Mouse (Mus musculus): Measurements from ENCODE around the gene Gtf2h1. TPM values are rescaled to one million over a fixed set of nuclear protein-coding genes. Genes with fewer than 3 reads are reported as not detected.

Gtf2h1 gene
- polyA plus RNA-seq, 1 experiment from 2014 or later, result 72.8 TPM

DNA sequence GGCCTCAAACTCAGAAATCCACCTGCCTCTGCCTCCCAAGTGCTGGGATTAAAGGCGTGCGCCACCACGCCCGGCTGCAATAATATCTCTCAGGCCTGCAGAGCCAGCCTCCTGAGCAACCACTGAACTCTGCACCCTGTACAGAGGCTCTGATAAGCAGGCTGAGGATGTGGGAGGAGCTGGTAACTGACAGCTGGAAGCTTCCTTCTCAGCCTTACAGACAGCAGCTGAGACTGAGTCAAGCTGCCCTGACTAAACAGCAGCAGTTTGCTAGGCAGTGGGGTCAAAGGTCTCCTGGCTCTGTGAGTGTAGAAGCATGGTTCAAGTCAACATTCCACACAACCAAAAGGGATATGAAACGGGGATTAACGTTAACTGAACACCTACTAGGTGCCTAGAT is 37.4 kb downstream of the Gtf2h1 start:
- no peaks in the 10 kb centered on the region for H3K9me3 ChIP-seq
- peak overlapping the region; percentile 81 for H3K27ac ChIP-seq
- H3K4me3 ChIP-seq (replicated peaks), result no peak overlapping the region
- no peak overlapping the region for H3K4me2 ChIP-seq (replicated peaks)
- H3K9ac ChIP-seq, result no peak overlapping the region
- peaks cover 14% of the 10 kb centered on the region for H3K4me1 ChIP-seq (replicated peaks)
- peak; percentile 96 for ATAC-seq
- no peaks in the 10 kb centered on the region for H3K27me3 ChIP-seq (replicated peaks)
- whole genome bisulfite sequencing, result 40% methylated on average over 6 of the region's 6 CpGs
- no peaks in the 10 kb centered on the region for H3K36me3 ChIP-seq

DNA sequence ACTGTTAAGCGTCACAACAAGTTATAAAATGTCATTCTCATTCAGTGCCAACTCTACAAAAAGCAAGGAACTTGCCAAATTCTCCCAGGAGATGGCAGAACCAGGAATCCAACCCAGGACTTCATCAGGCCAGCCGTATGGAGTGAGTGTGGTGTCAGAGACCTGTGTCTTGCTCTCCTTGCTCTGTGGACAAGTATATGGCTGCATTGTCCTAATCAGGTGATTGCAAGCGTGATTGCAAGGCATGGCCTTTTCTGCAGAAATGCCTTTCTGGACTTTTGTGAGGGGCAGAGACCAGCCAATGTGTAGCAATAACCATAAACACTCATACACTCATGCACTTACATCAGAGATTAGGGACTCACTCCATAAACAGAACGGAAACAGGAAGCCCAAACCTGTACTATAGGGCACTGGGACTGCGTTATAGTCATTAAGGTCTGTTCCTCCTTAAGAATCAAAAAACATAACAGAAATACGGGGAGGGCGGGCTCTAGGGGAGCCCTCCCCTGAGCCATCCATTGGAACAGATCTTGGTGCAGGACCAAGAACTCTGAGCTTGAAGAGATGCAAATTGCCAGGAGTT is 37.9 kb downstream of the Gtf2h1 start:
- Histone ChIP-seq H3K9me3 (no peaks in the 10 kb centered on the region), H3K4me2 (replicated peaks) (no peak overlapping the region), H3K27ac (peak overlapping the region; percentile 81), H3K36me3 (no peaks in the 10 kb centered on the region), H3K27me3 (replicated peaks) (no peaks in the 10 kb centered on the region), H3K4me3 (replicated peaks) (no peak overlapping the region), H3K9ac (no peak overlapping the region), H3K4me1 (replicated peaks) (peaks cover 19% of the 10 kb centered on the region)
- peak; percentile 55 for ATAC-seq
- 66% methylated on average over 7 of the region's 7 CpGs for WGBS

DNA sequence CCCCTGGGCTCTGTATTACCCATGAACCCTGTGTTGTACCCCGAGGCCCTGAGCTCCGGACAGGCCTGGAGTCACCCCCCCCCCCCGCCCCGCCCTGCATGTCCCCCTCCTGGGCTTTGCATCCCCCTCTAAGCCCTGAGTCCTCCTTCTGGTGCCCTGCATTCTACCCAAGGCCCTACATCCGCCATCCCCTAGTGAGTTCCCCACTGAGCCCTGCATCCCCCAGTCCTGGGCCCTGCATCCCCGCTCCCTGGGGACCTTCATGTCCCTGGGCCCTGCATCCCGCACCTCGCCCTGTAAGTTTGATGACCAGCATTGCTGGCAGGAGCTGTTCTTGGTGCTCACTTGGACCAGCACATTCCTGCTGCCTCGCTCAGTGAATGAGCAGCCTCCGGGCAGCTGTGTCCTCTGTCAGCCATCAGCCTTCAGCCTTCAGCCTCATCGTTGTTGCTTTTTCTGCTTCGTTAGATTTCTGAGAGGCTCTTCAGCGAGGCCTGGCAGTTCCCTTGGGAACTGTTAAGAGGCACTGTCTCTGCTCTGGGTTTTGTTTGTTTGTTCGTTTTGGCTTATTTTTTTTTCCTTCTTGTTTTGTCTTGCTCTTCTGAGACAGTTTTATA is 39.2 kb downstream of the Gtf2h1 start:
- H3K27me3 ChIP-seq (replicated peaks), result no peaks in the 10 kb centered on the region
- no peak overlapping the region for H3K4me2 ChIP-seq (replicated peaks)
- H3K4me1 ChIP-seq (replicated peaks), result peaks cover 28% of the 10 kb centered on the region
- no peaks in the 10 kb centered on the region for H3K9me3 ChIP-seq
- H3K27ac ChIP-seq, result no peak overlapping the region
- 59% methylated on average over 14 of the region's 14 CpGs for WGBS
- H3K36me3 ChIP-seq, result no peaks in the 10 kb centered on the region
- no peak overlapping the region for H3K9ac ChIP-seq
- H3K4me3 ChIP-seq (replicated peaks), result no peak overlapping the region
- ATAC-seq, result no peak

DNA sequence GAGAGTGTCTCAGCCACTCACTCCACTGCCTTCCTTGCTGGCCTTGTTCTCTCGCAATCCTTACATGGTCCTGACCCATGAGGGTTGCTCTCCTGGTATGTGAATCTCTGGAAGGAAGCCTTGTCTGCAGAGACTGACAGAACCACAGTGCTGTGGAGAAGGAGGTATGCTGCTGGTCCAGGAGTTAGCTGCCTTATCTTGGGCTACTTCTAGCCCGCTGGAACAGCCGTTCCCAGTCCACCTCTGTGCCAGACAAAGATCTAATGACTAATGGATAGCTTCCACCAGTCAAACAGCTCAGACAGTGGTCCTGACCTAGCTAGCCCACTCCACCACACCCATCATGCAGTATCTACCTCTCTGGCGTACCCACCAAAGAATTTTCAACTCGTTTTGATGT is 40.5 kb downstream of the Gtf2h1 start:
- H3K36me3 ChIP-seq, result no peaks in the 10 kb centered on the region
- H3K27ac ChIP-seq, result no peak overlapping the region
- H3K27me3 ChIP-seq (replicated peaks), result no peaks in the 10 kb centered on the region
- no peaks in the 10 kb centered on the region for H3K9me3 ChIP-seq
- no peak overlapping the region for H3K9ac ChIP-seq
- ATAC-seq, result no peak
- WGBS, result 76% methylated on average over 5 of the region's 5 CpGs
- H3K4me3 ChIP-seq (replicated peaks), result no peak overlapping the region
- no peak overlapping the region for H3K4me2 ChIP-seq (replicated peaks)
- H3K4me1 ChIP-seq (replicated peaks), result peaks cover 30% of the 10 kb centered on the region

DNA sequence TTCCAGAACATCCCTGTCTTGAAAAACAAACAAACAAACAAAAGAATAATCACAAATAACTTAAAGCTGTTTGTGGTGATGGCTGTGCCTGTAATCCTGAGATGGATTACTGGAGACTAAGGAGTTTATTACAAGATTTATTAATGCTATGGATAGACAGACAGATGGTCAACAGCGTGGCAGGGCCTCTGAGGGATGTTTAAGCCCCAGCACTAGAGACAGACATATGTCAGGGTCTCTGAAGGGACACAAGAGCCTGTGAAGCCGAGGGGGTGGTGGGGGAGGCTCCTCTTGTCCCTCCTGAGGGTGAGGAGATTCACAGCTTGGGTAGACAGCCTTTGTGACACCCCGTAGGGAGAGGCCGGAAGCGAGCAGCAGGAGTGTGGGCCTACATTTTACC is 41.2 kb downstream of the Gtf2h1 start:
- no peak for ATAC-seq
- Histone ChIP-seq H3K4me2 (replicated peaks) (no peak overlapping the region), H3K4me1 (replicated peaks) (peaks cover 36% of the 10 kb centered on the region), H3K9ac (no peak overlapping the region), H3K9me3 (no peaks in the 10 kb centered on the region), H3K4me3 (replicated peaks) (no peak overlapping the region), H3K36me3 (no peaks in the 10 kb centered on the region), H3K27ac (no peak overlapping the region), H3K27me3 (replicated peaks) (no peaks in the 10 kb centered on the region)
- 59% methylated on average over 5 of the region's 5 CpGs for WGBS

DNA sequence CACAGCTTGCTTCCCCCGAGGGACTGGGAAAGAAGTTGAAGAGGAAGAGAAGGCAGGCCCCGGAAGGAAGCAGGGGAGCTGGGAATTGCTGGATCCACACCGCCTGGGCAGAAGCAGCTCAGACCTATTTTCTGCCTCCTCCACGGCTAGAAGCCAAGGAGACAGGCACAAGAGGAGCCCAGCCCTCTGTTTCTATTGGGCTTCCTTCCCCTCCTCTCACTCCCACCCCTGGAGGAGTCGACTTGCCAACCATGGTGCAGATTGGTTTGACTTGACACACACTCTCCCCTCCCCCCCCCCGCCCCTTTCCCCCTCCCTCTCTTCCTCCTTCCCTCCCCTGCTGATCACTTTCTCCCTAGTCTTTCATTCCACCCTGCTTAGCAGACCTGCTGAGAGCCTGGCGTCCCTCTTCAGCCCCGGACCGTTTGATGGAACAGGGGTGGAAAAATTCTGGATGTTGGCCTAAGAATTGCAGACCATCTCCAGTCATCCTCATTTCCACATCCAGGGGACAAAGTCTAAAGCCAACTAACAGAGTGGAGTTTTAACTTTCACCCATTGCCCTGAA is 42.3 kb downstream of the Gtf2h1 start:
- WGBS, result 8% methylated on average over 9 of the region's 9 CpGs
- H3K4me2 ChIP-seq (replicated peaks), result peak overlapping the region; percentile 45
- H3K9ac ChIP-seq, result no peak overlapping the region
- no peak for ATAC-seq
- peak overlapping the region; percentile 88 for H3K27ac ChIP-seq
- no peak overlapping the region for H3K4me3 ChIP-seq (replicated peaks)
- no peaks in the 10 kb centered on the region for H3K27me3 ChIP-seq (replicated peaks)
- H3K9me3 ChIP-seq, result no peaks in the 10 kb centered on the region
- H3K36me3 ChIP-seq, result no peaks in the 10 kb centered on the region
- H3K4me1 ChIP-seq (replicated peaks), result peaks cover 36% of the 10 kb centered on the region

DNA sequence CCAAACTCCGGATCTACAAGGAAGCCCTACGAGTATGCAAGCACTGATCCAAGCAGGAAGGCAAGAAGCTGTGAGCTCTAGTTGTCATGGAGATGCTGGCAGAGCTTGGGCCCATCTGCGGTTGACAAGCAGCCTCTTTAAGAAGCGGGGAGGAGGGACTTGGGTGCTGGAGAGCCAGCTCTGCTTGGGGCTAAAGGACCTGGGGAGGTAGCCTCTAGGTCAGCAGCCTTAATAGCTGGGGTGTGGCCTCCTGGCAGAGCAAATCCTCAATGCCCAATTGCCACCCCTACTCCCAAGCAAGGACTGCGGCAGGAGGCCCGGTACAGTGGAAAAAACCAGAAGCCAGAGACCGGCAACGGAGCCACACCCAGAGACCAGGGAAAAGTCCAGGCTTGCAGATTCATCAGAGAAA is 43.0 kb downstream of the Gtf2h1 start:
- H3K9ac ChIP-seq, result no peak overlapping the region; the same call in 1 of the 2 replicates
- H3K27ac ChIP-seq, result peak overlapping the region; percentile 88
- H3K4me3 ChIP-seq (replicated peaks), result no peak overlapping the region
- no peaks in the 10 kb centered on the region for H3K9me3 ChIP-seq
- H3K4me1 ChIP-seq (replicated peaks), result peaks cover 36% of the 10 kb centered on the region
- no peaks in the 10 kb centered on the region for H3K27me3 ChIP-seq (replicated peaks)
- H3K36me3 ChIP-seq, result no peaks in the 10 kb centered on the region
- H3K4me2 ChIP-seq (replicated peaks), result peak overlapping the region; percentile 45
- WGBS, result 5% methylated on average over 8 of the region's 8 CpGs
- peak; percentile 69 for ATAC-seq

DNA sequence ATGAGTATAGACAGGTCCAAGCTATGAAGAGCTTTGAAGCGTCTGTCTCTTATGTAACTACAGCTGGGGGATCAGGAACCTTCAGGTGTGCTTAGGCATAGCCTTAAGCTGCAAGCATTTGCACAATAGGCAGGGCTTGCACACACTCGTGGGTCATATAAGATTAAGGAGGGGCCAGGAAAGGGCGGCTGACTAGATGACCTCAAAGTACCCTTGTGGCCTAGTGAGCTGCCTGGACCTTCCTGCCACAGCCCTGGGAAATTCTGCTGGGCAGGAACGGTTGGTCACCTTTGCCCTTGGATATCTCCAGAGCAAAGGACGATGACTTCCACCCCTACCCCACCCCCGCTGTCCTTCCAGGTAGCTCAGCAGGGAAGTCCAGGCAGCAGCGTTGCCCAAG is 43.5 kb downstream of the Gtf2h1 start:
- Histone ChIP-seq H3K4me3 (replicated peaks) (no peak overlapping the region), H3K9ac (no peak overlapping the region), H3K4me1 (replicated peaks) (peaks cover 36% of the 10 kb centered on the region), H3K4me2 (replicated peaks) (peak overlapping the region; percentile 45), H3K9me3 (no peaks in the 10 kb centered on the region), H3K27ac (peak overlapping the region; percentile 88), H3K36me3 (no peaks in the 10 kb centered on the region), H3K27me3 (replicated peaks) (no peaks in the 10 kb centered on the region)
- 29% methylated on average over 7 of the region's 7 CpGs for WGBS
- peak; percentile 67 for ATAC-seq

DNA sequence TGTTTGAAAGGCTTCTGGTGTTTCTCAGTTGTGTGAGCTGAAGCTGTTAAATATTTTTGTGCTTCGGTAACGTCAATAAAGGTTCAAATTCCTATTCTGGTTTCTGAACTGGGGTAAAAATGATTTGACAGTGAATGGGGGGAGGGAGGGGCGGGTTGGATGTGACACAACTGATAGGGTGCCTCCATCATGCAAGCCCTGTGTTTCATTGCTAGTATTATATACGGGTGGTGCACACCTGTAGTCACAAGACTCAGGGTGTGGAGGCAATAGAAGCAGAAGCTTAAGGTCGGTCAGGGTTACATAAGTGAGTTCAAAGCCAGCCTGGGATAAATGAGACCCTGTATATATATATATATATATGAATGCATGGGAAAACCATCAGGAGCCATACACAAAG is 44.0 kb downstream of the Gtf2h1 start:
- Histone ChIP-seq H3K4me2 (replicated peaks) (peak overlapping the region; percentile 45; the same call in 1 of the 2 replicates), H3K36me3 (no peaks in the 10 kb centered on the region), H3K4me3 (replicated peaks) (no peak overlapping the region), H3K9ac (no peak overlapping the region), H3K4me1 (replicated peaks) (peaks cover 39% of the 10 kb centered on the region), H3K9me3 (no peaks in the 10 kb centered on the region), H3K27ac (peak overlapping the region; percentile 88), H3K27me3 (replicated peaks) (no peaks in the 10 kb centered on the region)
- 59% methylated on average over 5 of the region's 5 CpGs for WGBS
- ATAC-seq, result peak; percentile 42

DNA sequence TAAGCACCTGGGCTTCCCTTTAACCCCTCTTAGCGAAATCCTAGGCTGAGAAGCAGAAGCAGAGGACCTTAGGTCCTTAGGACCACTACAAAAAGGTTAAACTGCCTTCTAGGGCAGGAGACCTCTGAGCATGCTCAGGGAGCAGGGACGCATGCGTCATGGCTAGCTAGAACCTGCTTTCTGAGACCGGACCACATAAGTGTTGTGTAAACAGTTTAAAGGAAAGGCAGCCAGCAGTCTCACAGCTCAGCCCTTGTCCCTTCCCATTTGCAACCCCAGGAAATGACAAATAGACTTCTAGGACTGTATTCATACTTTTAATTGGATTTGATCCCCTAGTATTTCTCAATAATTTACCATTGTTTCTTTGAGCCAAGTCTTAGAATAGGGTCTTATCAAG is 44.4 kb downstream of the Gtf2h1 start:
- H3K36me3 ChIP-seq, result no peaks in the 10 kb centered on the region
- H3K27ac ChIP-seq, result peak overlapping the region; percentile 88
- no peak overlapping the region for H3K9ac ChIP-seq
- H3K4me3 ChIP-seq (replicated peaks), result no peak overlapping the region
- H3K4me1 ChIP-seq (replicated peaks), result peaks cover 43% of the 10 kb centered on the region
- ATAC-seq, result no peak
- WGBS, result 40% methylated on average over 4 of the region's 4 CpGs
- H3K9me3 ChIP-seq, result no peaks in the 10 kb centered on the region
- no peaks in the 10 kb centered on the region for H3K27me3 ChIP-seq (replicated peaks)
- no peak overlapping the region for H3K4me2 ChIP-seq (replicated peaks)

DNA sequence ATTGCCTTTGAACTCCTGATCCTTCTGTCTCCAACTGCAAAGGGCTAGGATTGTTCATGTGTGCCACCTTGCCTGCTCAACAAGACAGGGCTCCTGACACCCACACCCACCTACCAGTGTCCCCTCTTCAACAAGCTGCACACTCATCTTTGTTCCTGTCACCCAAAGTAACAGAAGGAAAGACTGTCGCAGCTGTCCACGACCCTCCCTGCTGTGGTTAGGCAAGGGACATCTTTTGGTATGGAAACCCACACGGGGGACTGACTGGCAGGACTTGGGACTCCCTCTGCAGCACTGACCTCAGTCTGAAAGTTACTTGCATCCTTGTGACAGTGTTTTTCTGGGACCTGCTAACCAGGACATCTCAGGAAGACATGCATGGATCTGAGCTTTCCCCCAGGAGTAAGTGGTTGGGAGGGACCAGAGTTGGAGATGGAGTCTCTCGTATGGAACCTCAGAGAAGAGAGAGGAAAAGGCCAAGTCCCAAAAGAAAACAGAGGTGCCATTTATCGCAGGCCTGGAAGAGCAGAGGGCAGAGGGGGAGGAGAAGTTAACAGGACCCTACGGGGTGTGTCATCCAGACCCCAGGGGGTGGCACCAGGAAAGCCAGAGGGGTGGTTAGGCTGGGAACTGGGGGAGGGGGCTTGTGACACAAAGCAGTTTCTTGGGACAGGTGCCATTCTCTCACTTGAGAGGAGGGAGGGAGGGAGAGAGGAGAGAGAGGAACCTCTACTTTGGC is 45.1 kb downstream of the Gtf2h1 start, which contains the start of gene Ldha:
Gene Ldha (plus strand): TSS at position 689 of the 739 bp plus-strand sequence.
- H3K27me3 ChIP-seq (replicated peaks), result no peaks in the 10 kb centered on the region
- H3K4me1 ChIP-seq (replicated peaks), result peaks cover 43% of the 10 kb centered on the region
- ATAC-seq, result no peak
- H3K36me3 ChIP-seq, result no peaks in the 10 kb centered on the region
- H3K4me3 ChIP-seq (replicated peaks), result no peak within 1 kb of the TSS
- no peak within 1 kb of the TSS for H3K4me2 ChIP-seq (replicated peaks)
- H3K9ac ChIP-seq, result no peak within 1 kb of the TSS
- no peaks in the 10 kb centered on the region for H3K9me3 ChIP-seq
- H3K27ac ChIP-seq, result peak within 1 kb of the TSS; percentile 88
- WGBS, result 35% methylated on average over 6 of the region's 6 CpGs

DNA sequence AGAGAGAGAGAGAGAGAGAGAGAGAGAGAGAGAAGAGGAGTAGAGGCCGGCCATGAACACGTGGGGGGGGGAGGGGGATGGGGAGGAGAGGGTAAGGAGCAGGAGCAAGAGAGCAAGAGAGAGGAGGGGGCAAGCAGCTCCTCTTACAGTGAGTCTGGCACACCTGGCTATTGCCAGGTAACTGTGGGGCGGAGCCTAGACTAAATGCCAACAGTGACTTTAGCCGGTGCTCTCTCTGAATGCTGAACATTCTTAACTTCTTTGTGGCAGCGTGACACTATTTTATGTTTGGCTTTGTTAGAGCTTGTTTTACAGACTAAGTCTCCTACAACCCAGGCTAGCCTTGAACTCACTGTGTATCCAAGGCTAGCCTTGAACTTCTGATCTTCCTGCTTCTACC is 46.4 kb downstream of the Gtf2h1 start:
- no peak for ATAC-seq

More for the DNA sequence above, 46.4 kb downstream of the Gtf2h1 start:
- Histone ChIP-seq H3K36me3 (no peaks in the 10 kb centered on the region), H3K27me3 (replicated peaks) (no peaks in the 10 kb centered on the region), H3K9me3 (no peaks in the 10 kb centered on the region), H3K27ac (no peak overlapping the region), H3K9ac (no peak overlapping the region), H3K4me1 (replicated peaks) (peaks cover 47% of the 10 kb centered on the region), H3K4me3 (replicated peaks) (no peak overlapping the region), H3K4me2 (replicated peaks) (no peak overlapping the region)
- WGBS, result 36% methylated on average over 5 of the region's 5 CpGs

Measured in intestine, embryonic 15.5 days (tissue).